Mouse (Mus musculus) kidney, postnatal 25 days (tissue): ENCODE data around the gene Insm2.

ENCODE experiments used
- DNase-seq, 2 experiments: peaks; one replicate each; pipeline ENCODE4 v3.0.0; 2021; ENCODE audit warnings: mixed read lengths in 2 of 2

The Insm2 gene

DNA sequence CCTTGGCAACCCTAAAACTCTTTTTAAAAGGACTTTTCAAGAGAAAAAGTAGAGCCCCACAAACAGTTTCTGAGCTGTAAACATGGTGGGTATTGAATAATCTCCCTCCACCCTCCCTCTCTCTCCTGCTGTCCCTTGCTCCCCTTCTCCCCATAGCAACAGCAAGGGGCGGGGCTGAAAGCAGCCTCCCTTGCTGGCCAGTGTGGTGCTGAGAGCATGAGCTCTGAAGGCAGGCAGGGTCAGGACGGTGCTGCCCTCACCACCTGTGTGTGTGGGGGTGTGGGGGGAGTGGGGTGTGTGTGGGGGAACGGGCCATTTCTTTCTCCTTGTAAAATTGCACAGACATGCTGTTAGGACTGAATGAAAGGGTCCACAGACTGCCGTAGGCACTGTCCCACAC is 8.7 kb downstream of the Insm2 start:
- DNase-seq: peak in 1 of 2 experiments; percentile 35

DNA sequence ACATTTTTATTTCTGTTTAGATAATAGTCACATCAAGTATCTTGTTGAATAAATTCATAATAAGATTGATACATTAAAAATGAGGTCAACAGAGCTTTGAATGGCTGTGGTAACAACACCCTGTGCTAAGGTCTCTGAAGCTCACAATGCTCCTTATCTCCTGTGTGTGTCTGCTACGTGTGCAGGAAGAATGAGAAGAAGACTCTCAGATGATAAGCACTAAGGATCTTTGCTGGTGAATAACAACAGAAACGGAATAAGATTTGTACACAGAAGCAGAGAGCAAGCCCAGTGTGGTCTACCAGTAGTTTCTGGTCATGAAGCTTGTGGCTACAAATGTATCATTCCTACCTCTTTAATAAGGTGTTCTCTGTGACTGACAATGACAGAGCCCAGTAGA is 11.6 kb downstream of the Insm2 start:
- no peak for DNase-seq

DNA sequence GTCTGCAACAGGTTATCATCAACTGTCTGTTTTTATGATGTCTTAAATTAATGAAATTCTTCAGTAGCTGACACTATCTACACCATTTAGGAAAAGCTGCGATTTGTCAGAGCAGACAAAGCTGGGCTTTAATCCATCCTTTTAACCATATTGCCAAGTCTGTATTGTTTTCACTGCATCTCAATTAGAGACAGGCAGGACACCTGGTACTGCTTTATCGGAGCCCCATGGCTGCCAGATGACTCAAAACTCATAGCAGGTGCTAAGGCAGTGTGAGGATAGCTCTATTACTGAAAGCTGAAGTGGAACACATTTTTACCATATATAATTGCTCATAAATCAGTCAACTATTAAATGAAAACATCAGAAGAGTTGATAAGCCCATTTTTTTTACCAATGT is 21.1 kb downstream of the Insm2 start:
- DNase-seq: no peak

DNA sequence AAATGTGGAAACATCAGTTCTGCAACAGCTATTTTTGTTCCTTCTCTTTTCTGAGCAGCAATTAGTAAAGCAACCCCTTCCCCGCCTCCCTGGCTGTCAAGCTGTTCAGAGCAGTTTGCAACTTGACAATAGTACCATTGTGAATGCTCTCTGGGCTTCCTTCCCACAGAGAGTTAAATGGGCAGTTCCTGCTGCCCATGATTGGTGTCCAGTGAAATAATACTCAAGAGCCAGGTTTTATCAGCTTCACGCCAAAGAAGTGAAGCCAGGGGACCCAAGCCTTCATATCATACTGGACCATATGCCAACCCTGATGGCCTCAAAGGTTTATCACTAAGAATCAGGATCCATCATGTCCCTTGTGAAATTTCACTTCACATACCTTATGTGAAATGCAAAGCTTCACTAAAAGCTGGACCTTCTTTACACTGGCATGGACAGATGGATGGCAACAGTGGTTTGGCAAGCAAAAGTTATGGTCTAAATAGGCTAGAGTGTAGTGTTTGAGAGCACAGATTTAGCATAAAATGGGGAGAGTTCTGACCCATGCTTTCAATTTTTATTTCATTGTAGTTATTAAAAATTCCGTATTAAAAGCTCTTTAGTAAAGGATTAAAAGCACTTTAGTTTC is 23.5 kb downstream of the Insm2 start:
- DNase-seq: no peak

DNA sequence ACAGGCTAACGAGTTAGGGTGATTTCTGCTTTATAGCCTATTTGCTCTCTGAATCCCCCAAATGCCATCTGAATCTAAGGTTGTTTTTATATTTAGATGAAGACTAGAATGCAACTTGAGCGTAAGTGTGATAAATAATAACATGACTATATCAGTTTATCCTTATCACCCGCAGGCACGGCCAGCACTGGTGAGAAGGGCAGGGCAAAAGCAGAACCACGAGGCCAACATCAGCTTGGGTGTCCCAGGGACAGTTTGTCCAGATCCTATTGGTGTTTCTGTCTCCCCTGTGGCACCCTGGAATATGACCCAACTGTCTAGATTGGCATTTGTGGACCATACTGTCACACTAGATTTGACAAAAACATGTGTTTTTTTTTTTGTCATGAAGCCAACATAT is 24.0 kb downstream of the Insm2 start:
- DNase-seq: no peak

DNA sequence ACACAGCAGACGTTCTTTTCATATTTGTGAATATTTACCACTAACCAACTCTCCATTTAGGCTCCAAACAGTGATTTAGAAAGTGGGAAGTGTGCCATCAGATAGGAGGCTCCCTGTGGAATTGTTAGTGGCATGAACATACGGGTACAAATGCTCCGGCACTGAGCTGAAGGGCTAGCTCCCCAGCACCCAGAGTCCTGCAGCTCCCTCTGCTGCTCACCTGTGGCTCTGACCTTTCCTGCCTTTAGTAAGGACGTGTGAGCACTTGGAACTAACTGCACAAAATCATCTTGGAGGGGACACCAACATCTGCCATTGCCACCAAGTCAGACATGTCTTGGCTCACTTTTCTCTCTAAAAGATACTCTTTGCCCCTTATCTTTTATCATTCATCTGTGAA is 27.5 kb downstream of the Insm2 start:
- peak in 1 of 2 experiments; percentile 31 for DNase-seq

DNA sequence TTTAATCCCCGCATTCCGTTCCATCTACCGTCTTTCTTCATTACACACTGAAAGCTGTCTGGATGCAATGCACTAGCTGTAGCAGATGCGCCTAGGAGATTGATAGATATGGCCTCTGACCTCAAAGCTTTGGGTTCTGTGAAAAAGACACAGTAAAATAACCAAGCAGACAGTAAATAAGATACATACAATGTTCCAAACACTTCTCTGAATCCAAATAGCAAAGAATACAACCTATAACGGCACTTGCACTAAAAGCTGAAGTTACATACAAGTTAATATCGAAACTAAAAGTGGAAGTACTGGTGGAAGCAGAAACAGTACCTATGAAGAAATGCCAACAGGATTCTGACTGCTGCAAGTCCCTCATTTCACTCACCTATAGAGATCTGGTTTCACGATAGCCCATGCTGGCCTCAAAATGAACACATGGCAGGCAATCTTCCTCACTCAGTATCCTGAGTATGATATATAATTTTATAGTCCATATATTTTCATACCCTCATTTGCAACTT is 48.8 kb downstream of the Insm2 start:
- no peak for DNase-seq
